Mouse (Mus musculus): ENCODE measurements around the gene Stab2. TPM values are rescaled to one million over a fixed set of nuclear protein-coding genes. Genes with fewer than 3 reads are reported as not detected.
A peak's percentile ranks its signal among the peaks of the same experiment; 100 is the strongest.

The Stab2 gene
- polyA plus RNA-seq, 1 experiment from 2014 or later, result 0.66 TPM

DNA sequence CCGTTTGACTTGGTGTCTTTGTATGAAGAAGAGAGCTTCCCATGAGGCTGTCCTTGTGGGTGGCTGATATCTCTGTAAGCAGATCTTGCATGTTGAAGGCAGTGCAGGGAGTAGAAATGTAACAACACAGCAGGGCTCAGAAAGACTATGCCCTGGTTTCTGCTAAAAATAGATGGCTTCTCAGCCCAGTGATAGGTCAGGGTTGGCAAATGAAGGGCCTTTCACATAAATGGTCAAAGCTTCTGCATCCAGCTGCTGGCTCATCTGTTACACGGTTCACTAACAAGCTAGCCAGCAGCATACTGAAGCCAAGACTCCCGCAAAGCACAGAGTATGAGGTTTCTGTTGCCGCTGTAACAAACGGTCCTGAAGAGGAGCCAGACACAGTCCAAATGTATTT is 34.5 kb downstream of the Stab2 start:
- Histone ChIP-seq H3K9ac (ENCODE audit: low read depth, low read length) (no peak overlapping the region), H3K9me3 (ENCODE audit: control insufficient read depth) (no peaks in the 10 kb centered on the region), H3K36me3 (ENCODE audit: control insufficient read depth, insufficient read depth) (no peaks in the 10 kb centered on the region), H3K4me3 (ENCODE audit: low read depth, low read length) (no peak overlapping the region), H3K4me1 (replicated peaks; ENCODE audit: control insufficient read depth, insufficient read depth, low read length) (no peaks in the 10 kb centered on the region), H3K27me3 (replicated peaks; ENCODE audit: control insufficient read depth, insufficient read depth, low read length) (no peaks in the 10 kb centered on the region), H3K4me2 (replicated peaks; ENCODE audit: low read depth) (no peak overlapping the region), H3K27ac (ENCODE audit: low read depth, low read length) (no peak overlapping the region)
- 75% methylated on average over 5 of the region's 5 CpGs for WGBS
- TF ChIP-seq CTCF (IDR thresholded peaks at IDR 0.05; ENCODE audit: low read depth), result no peak
- ATAC-seq, result no peak

DNA sequence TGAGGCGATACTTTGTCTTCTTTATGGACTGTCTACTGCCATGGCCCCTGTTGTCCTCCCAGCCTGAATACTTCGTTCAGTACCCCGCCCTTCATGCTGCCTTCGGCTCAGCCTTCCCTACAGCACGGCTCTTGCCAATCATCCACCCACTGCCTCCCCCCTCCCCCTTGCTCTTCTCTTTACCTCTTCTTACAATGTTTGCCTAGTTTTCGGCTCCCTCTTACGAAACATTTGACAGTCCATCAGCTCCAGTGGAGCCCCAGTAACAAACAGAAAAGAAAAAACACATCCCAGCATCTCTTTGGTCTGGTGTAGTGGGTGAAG is 35.4 kb downstream of the Stab2 start:
- H3K27me3 ChIP-seq (replicated peaks; ENCODE audit: control insufficient read depth, insufficient read depth, low read length), result no peaks in the 10 kb centered on the region
- 0 out of 2 replicates have a peak overlapping the region, but pooled peaks have one; percentile 23 for H3K9ac ChIP-seq (ENCODE audit: low read depth, low read length)
- H3K4me2 ChIP-seq (replicated peaks; ENCODE audit: low read depth), result peak overlapping the region; percentile 56
- H3K27ac ChIP-seq (ENCODE audit: low read depth, low read length), result no peak overlapping the region
- no peaks in the 10 kb centered on the region for H3K4me1 ChIP-seq (replicated peaks; ENCODE audit: control insufficient read depth, insufficient read depth, low read length)
- no peak overlapping the region for H3K4me3 ChIP-seq (ENCODE audit: low read depth, low read length)
- 30% methylated on average over 7 of the region's 7 CpGs for WGBS
- ATAC-seq, result no peak
- no peak for TF ChIP-seq CTCF (IDR thresholded peaks at IDR 0.05; ENCODE audit: low read depth)
- H3K36me3 ChIP-seq (ENCODE audit: control insufficient read depth, insufficient read depth), result no peaks in the 10 kb centered on the region
- H3K9me3 ChIP-seq (ENCODE audit: control insufficient read depth), result no peaks in the 10 kb centered on the region

DNA sequence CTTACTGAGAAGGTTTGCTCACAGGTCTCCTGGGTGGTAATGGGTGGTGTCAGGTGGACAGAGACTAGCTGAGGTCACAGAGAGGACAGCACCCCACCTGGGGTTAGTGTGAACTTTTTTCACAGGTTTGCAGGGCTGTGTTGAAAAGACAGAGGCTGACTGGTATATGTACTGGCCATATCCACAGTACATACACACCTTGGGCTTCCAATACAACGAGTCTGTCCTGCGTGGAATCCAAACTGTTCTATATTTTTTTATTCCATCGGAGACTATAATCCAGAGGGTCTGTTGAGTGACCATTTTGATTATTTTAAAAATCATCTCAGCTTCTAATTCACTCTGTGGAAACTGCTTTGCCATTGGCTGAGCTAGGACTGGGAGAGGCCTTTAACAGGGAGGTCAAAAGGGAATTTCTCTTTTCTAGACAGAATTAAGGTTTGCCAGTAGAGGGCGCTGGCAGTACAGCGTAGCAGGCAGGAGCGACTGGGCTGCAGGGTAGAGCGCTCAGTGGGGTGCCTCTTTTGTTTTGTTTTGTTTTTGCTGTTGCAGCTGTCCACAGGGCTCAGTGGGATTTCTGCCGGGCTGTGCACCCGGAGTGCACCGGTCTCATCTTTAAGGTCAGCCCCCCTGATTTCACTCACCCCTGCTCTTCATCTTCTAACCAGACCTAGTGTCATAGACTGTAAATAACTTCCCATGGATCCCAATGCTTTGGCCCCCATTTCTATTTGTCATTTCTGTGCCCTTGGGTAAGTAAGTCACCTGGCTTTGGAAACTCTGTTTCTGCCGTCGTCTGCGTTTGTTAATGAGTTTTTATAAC is 35.9 kb downstream of the Stab2 start:
- TF ChIP-seq CTCF (IDR thresholded peaks at IDR 0.05; ENCODE audit: low read depth), result peak; percentile 92
- Histone ChIP-seq H3K27me3 (replicated peaks; ENCODE audit: control insufficient read depth, insufficient read depth, low read length) (no peaks in the 10 kb centered on the region), H3K36me3 (ENCODE audit: control insufficient read depth, insufficient read depth) (no peaks in the 10 kb centered on the region), H3K9me3 (ENCODE audit: control insufficient read depth) (no peaks in the 10 kb centered on the region), H3K4me1 (replicated peaks; ENCODE audit: control insufficient read depth, insufficient read depth, low read length) (no peaks in the 10 kb centered on the region), H3K4me3 (ENCODE audit: low read depth, low read length) (no peak overlapping the region), H3K4me2 (replicated peaks; ENCODE audit: low read depth) (peak overlapping the region; percentile 56), H3K9ac (ENCODE audit: low read depth, low read length) (0 out of 2 replicates have a peak overlapping the region, but pooled peaks have one; percentile 23), H3K27ac (ENCODE audit: low read depth, low read length) (no peak overlapping the region)
- 24% methylated on average over 13 of the region's 13 CpGs for WGBS
- peak; percentile 71 for ATAC-seq

DNA sequence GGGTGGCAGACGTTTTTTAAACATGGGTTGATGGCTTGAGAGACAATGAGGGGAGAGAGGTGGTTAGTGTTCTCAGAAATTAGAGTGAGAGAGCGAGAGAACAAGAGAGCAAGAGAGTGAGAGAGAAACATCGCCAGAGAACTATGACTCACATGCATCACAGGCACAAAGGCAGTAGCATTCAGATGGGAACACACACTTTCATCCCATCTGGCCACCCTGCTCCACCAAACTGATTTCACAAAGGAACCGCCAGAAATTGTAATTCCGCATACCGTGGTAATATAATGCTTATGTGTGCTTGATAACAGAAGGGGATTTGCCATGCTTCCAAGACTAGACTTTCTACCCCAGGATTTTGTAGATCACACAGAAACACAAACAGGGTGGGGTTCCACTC is 38.5 kb downstream of the Stab2 start:
- H3K4me1 ChIP-seq (replicated peaks; ENCODE audit: control insufficient read depth, insufficient read depth, low read length), result no peaks in the 10 kb centered on the region
- H3K4me2 ChIP-seq (replicated peaks; ENCODE audit: low read depth), result no peak overlapping the region

DNA sequence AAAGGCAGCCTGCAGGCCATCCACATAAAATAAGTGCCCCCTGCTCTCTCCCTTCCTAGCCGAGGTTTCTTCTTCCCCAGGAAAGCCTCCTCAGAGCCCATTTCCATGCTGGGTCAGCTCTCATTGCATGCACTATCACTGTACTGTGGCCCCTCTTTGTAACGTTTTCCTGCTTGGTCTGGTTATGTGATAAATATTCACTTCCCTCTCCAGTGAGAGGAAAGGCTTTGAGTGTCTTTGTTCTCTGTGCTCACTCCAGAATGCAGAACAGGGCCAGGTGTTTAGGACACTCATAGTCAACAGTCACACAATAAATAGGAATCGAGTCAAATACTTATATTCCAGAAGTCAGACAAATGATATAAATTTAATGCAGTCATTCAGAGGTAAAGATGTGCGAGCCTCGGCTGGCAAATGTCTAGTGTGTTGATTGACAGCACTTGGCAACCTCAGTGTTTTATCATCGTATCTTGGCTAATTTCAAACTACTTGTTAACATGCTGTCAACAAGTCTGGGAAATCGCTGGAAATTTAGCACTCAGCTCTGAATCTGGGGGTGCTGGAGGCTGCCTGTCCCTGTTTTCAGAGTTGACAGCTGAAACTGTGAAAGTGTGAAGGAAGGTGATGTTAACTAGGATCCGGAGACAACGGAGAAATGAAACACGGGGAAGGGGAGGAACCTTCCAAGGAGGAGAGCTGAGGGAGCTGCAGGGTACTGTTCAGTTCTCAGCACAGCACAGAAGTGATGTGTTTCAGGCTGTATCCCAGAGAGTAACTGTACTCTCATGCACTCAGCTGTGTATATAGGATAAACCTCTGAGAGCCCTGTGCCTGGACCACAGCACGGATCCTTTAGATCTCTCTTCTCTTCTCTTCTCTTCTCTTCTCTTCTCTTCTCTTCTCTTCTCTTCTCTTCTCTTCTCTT is 46.0 kb downstream of the Stab2 start:
- no peak overlapping the region for H3K9ac ChIP-seq (ENCODE audit: low read depth, low read length)
- H3K4me3 ChIP-seq (ENCODE audit: low read depth, low read length), result no peak overlapping the region
- no peak for TF ChIP-seq CTCF (IDR thresholded peaks at IDR 0.05; ENCODE audit: low read depth)
- H3K36me3 ChIP-seq (ENCODE audit: control insufficient read depth, insufficient read depth), result no peaks in the 10 kb centered on the region
- no peak overlapping the region for H3K27ac ChIP-seq (ENCODE audit: low read depth, low read length)
- ATAC-seq, result no peak
- H3K9me3 ChIP-seq (ENCODE audit: control insufficient read depth), result no peaks in the 10 kb centered on the region
- no peaks in the 10 kb centered on the region for H3K4me1 ChIP-seq (replicated peaks; ENCODE audit: control insufficient read depth, insufficient read depth, low read length)
- 65% methylated on average over 11 of the region's 11 CpGs for WGBS
- H3K27me3 ChIP-seq (replicated peaks; ENCODE audit: control insufficient read depth, insufficient read depth, low read length), result no peaks in the 10 kb centered on the region
- H3K4me2 ChIP-seq (replicated peaks; ENCODE audit: low read depth), result no peak overlapping the region

More for the DNA sequence above, 38.5 kb downstream of the Stab2 start:
- Histone ChIP-seq H3K27ac (ENCODE audit: low read depth, low read length) (no peak overlapping the region), H3K9me3 (ENCODE audit: control insufficient read depth) (no peaks in the 10 kb centered on the region), H3K4me3 (ENCODE audit: low read depth, low read length) (no peak overlapping the region), H3K36me3 (ENCODE audit: control insufficient read depth, insufficient read depth) (no peaks in the 10 kb centered on the region), H3K27me3 (replicated peaks; ENCODE audit: control insufficient read depth, insufficient read depth, low read length) (no peaks in the 10 kb centered on the region), H3K9ac (ENCODE audit: low read depth, low read length) (no peak overlapping the region)
- 77% methylated on average over 6 of the region's 6 CpGs for WGBS
- no peak for ATAC-seq
- no peak for TF ChIP-seq CTCF (IDR thresholded peaks at IDR 0.05; ENCODE audit: low read depth)

DNA sequence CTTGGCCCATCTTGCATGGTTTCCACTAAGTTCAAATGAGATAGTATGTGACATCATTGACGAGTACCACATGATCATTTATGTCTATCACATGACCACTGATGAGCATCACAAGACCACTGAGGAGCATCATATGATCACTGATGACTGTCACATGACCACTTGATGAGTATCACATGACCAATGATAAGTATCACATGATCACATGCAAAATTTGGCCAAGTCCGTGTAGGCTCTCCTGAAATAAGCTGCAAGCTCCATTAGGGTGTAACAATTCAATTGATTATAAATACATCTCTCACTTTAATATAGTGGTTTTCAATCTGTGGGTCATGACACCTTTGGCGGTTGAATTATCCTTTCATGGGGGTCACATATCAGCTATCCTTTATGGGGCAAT is 52.5 kb downstream of the Stab2 start:
- Histone ChIP-seq H3K9ac (ENCODE audit: low read depth, low read length) (no peak overlapping the region), H3K4me1 (replicated peaks; ENCODE audit: control insufficient read depth, insufficient read depth, low read length) (no peaks in the 10 kb centered on the region), H3K36me3 (ENCODE audit: control insufficient read depth, insufficient read depth) (no peaks in the 10 kb centered on the region), H3K4me2 (replicated peaks; ENCODE audit: low read depth) (no peak overlapping the region), H3K4me3 (ENCODE audit: low read depth, low read length) (no peak overlapping the region), H3K27ac (ENCODE audit: low read depth, low read length) (no peak overlapping the region), H3K9me3 (ENCODE audit: control insufficient read depth) (no peaks in the 10 kb centered on the region), H3K27me3 (replicated peaks; ENCODE audit: control insufficient read depth, insufficient read depth, low read length) (no peaks in the 10 kb centered on the region)
- TF ChIP-seq CTCF (IDR thresholded peaks at IDR 0.05; ENCODE audit: low read depth), result no peak
- no peak for ATAC-seq
- 83% methylated on average over 3 of the region's 3 CpGs for WGBS
